Comparison of ENCODE assay signal across 13 mouse cellular contexts in the genomic region with DNA sequence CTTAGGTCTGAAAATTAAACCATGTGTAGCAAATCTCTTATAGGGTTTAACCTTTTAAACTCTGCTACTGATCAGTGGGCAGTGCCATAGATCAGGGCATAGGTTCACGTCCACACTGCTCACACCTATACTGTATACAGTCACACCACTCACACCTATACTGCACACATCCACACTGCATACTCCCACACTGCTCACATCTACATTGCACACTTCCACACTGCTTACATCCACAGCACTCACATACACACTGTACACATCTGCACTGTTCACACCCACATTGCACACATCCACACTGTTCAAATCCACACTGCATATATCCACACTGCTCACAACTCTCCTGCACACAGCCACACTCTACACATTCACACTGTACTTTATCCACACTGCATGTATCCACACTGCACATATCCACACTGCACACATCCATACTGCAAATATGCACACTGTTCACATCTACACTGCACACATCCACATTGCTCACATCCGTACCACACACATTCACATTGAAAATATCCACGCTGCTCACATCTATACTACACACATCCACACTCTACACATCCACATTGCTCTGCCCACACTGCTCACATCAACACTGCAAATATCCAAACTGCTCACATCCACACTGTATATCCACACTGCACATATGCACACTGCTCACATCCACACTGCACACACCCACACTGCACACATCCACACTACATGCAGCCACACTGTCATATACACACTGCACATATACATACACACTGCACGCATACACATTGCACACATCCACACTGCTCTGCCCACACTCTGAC.
A peak's percentile ranks its signal among the peaks of the same experiment; 100 is the strongest.
DNase-seq lines count a peak whose midpoint lies in the region; ATAC-seq and TF ChIP-seq lines count a peak whose summit lies in the region.
"Had no signal": no experiment of that assay in that cellular context is flagged by ENCODE, and none has a peak within 500 bp of the region (broad histone marks: within the 10 kb centered on the region; RNA-seq: fewer than 3 reads in every experiment).

No protein-coding gene starts in this region.

- ATAC-seq in forebrain, embryonic 11.5 days (replicated peaks; ENCODE audit: low FRiP score): peak; percentile 39
- no peak for ATAC-seq in forebrain, embryonic 14.5 days
- ATAC-seq in lung, embryonic 14.5 days (ENCODE audit: insufficient read depth): 0 out of 2 replicates have a peak, but pooled peaks have one; percentile 24
- ATAC-seq in forebrain, embryonic 16.5 days: peak; percentile 45
- ATAC-seq in megakaryocyte progenitor cell, adult 5-6 weeks (replicated peaks; ENCODE audit: poor library complexity): peak; percentile 5; the same call in 1 of the 2 replicates
- ATAC-seq: intestine, embryonic 16.5 days had no signal

- H3K36me3 ChIP-seq in forebrain, embryonic 11.5 days (ENCODE audit: control insufficient read depth, insufficient read depth, low read length): no peaks in the 10 kb centered on the region
- no peaks in the 10 kb centered on the region for H3K36me3 ChIP-seq in forebrain, embryonic 14.5 days (ENCODE audit: control insufficient read depth, insufficient read depth, low read length)
- no peaks in the 10 kb centered on the region for H3K36me3 ChIP-seq in lung, embryonic 14.5 days (ENCODE audit: insufficient read depth)
- no peaks in the 10 kb centered on the region for H3K36me3 ChIP-seq in forebrain, embryonic 16.5 days (ENCODE audit: control insufficient read depth, insufficient read depth)
- H3K36me3 ChIP-seq: heart, embryonic 13.5 days had no signal

- H3K4me1 ChIP-seq in forebrain, embryonic 11.5 days (replicated peaks; ENCODE audit: control insufficient read depth, insufficient read depth, low read length): no peaks in the 10 kb centered on the region
- H3K4me1 ChIP-seq in forebrain, embryonic 14.5 days (ENCODE audit: control insufficient read depth, insufficient read depth, low read length): 0 out of 2 replicates have a peak, but pooled peaks cover 5% of the 10 kb centered on the region
- no peaks in the 10 kb centered on the region for H3K4me1 ChIP-seq in lung, embryonic 14.5 days (ENCODE audit: insufficient read depth)
- peaks cover 15% of the 10 kb centered on the region for H3K4me1 ChIP-seq in forebrain, embryonic 16.5 days (replicated peaks; ENCODE audit: control insufficient read depth, insufficient read depth, low read length)
- H3K4me1 ChIP-seq: heart, embryonic 13.5 days had no signal

- H3K27me3 ChIP-seq in forebrain, embryonic 11.5 days (ENCODE audit: control insufficient read depth, insufficient read depth, low read length): no peaks in the 10 kb centered on the region
- H3K27me3 ChIP-seq in forebrain, embryonic 14.5 days (replicated peaks; ENCODE audit: control insufficient read depth, insufficient read depth, low read length): no peaks in the 10 kb centered on the region
- H3K27me3 ChIP-seq in lung, embryonic 14.5 days (ENCODE audit: insufficient read depth, low read length): no peaks in the 10 kb centered on the region
- no peaks in the 10 kb centered on the region for H3K27me3 ChIP-seq in forebrain, embryonic 16.5 days (replicated peaks; ENCODE audit: control insufficient read depth, insufficient read depth, low read length)
- H3K27me3 ChIP-seq: heart, embryonic 13.5 days had no signal

- no peak overlapping the region for H3K9ac ChIP-seq in forebrain, embryonic 11.5 days (ENCODE audit: low read length)
- H3K9ac ChIP-seq in forebrain, embryonic 14.5 days (ENCODE audit: low read length): no peak overlapping the region
- H3K9ac ChIP-seq in lung, embryonic 14.5 days: no peak overlapping the region
- H3K9ac ChIP-seq in forebrain, embryonic 16.5 days (replicated peaks; ENCODE audit: low read depth, low read length): no peak overlapping the region
- H3K9ac ChIP-seq: heart, embryonic 13.5 days had no signal

- no peak overlapping the region for H3K27ac ChIP-seq in forebrain, embryonic 11.5 days (ENCODE audit: low read depth, low read length)
- no peak overlapping the region for H3K27ac ChIP-seq in forebrain, embryonic 14.5 days (ENCODE audit: low read depth, low read length)
- no peak overlapping the region for H3K27ac ChIP-seq in lung, embryonic 14.5 days (ENCODE audit: low read depth)
- 0 out of 2 replicates have a peak overlapping the region, but pooled peaks have one; percentile 8 for H3K27ac ChIP-seq in forebrain, embryonic 16.5 days (ENCODE audit: low read length)
- H3K27ac ChIP-seq: gastrocnemius, adult 2 months; heart, embryonic 13.5 days had no signal

- no peak for TF ChIP-seq CTCF in lung, embryonic 14.5 days (IDR thresholded peaks at IDR 0.05; ENCODE audit: low read depth)

- WGBS in forebrain, embryonic 11.5 days: 91% methylated on average over 4 of the region's 4 CpGs
- WGBS in forebrain, embryonic 14.5 days: 94% methylated on average over 4 of the region's 4 CpGs
- 93% methylated on average over 4 of the region's 4 CpGs for WGBS in lung, embryonic 14.5 days
- 93% methylated on average over 4 of the region's 4 CpGs for whole genome bisulfite sequencing in forebrain, embryonic 16.5 days

- no peak overlapping the region for H3K4me3 ChIP-seq in forebrain, embryonic 11.5 days (ENCODE audit: low read depth, low read length)
- H3K4me3 ChIP-seq in forebrain, embryonic 14.5 days (ENCODE audit: low read depth, low read length): no peak overlapping the region
- H3K4me3 ChIP-seq in lung, embryonic 14.5 days (ENCODE audit: low read depth, low read length): no peak overlapping the region
- H3K4me3 ChIP-seq in forebrain, embryonic 16.5 days (replicated peaks; ENCODE audit: low read length): no peak overlapping the region
- H3K4me3 ChIP-seq: gastrocnemius, adult 2 months; heart, embryonic 13.5 days had no signal

- H3K9me3 ChIP-seq in forebrain, embryonic 11.5 days (ENCODE audit: control insufficient read depth, low read length): no peaks in the 10 kb centered on the region
- no peaks in the 10 kb centered on the region for H3K9me3 ChIP-seq in forebrain, embryonic 14.5 days (replicated peaks; ENCODE audit: control insufficient read depth, low read length)
- H3K9me3 ChIP-seq in lung, embryonic 14.5 days (ENCODE audit: low read depth, low read length): no peaks in the 10 kb centered on the region
- no peaks in the 10 kb centered on the region for H3K9me3 ChIP-seq in forebrain, embryonic 16.5 days (ENCODE audit: control insufficient read depth, low read length)
- H3K9me3 ChIP-seq: heart, embryonic 13.5 days had no signal

- no peak overlapping the region for H3K4me2 ChIP-seq in forebrain, embryonic 11.5 days (ENCODE audit: low read depth, low read length, severe bottlenecking)
- no peak overlapping the region for H3K4me2 ChIP-seq in forebrain, embryonic 14.5 days (ENCODE audit: low read length)
- H3K4me2 ChIP-seq in lung, embryonic 14.5 days: no peak overlapping the region
- H3K4me2 ChIP-seq in forebrain, embryonic 16.5 days (ENCODE audit: low read length): no peak overlapping the region
- H3K4me2 ChIP-seq: heart, embryonic 13.5 days had no signal

- DNase-seq in forebrain, embryonic 11.5 days (ENCODE audit: low spot score): no peak
- DNase-seq in forebrain, embryonic 14.5 days (ENCODE audit: low spot score): no peak
- DNase-seq in lung, embryonic 14.5 days: no peak
- DNase-seq in lung, postnatal 25 days (ENCODE audit: low spot score): no peak
- DNase-seq in thymus, postnatal 0 days (ENCODE audit: low spot score): no peak
- no peak for DNase-seq in spleen, adult 12 weeks (ENCODE audit: low spot score)
- DNase-seq: cerebellum, adult 8-10 months; gastrocnemius, adult 2 months; right cerebral cortex, adult 18-20 months had no signal
